Mouse (Mus musculus) liver, postnatal 0 days (tissue): ENCODE results near the gene Naip6. TPM values are rescaled to one million over a fixed set of nuclear protein-coding genes. Genes with fewer than 3 reads are reported as not detected.

ENCODE experiments used
- ATAC-seq: fragments of 200-750 bp; cut with Nextera tagmentation; 2 replicates; pipeline ENCODE4 v1.8.0; 2017; ENCODE audit warnings: mild to moderate bottlenecking, moderate library complexity
- DNase-seq: peaks from one replicate; pipeline ENCODE4 v3.0.0-alpha.2; 2016
- H3K27ac ChIP-seq: fragments of 300-500 bp; sonication (generic); 2 replicates; pipeline ENCODE4 v1.5.1; 2014; ENCODE audit warnings: antibody characterized with exemption, moderate library complexity, mild to moderate bottlenecking, low read depth
- H3K27me3 ChIP-seq: fragments of 300-500 bp; sonication (generic); 2 replicates; pipeline ENCODE4 v1.6.1; 2014; ENCODE audit warnings: low read length, control low read depth, mixed read lengths; ENCODE audit not compliant: insufficient read depth
- H3K36me3 ChIP-seq: fragments of 300-500 bp; sonication (generic); replicated peaks from 2 replicates; pipeline ENCODE4 v1.6.1; 2014; ENCODE audit warnings: mild to moderate bottlenecking, control low read depth, low read length, moderate library complexity, mixed read lengths; ENCODE audit not compliant: insufficient read depth
- H3K4me1 ChIP-seq: fragments of 300-500 bp; sonication (generic); 2 replicates; pipeline ENCODE4 v1.6.1; 2014; ENCODE audit warnings: antibody characterized with exemption, mild to moderate bottlenecking, control low read depth; ENCODE audit not compliant: insufficient read depth
- H3K4me2 ChIP-seq: fragments of 300-500 bp; sonication (generic); 2 replicates; pipeline ENCODE4 v1.6.1; 2014; ENCODE audit warnings: low read depth, mild to moderate bottlenecking, low read length, moderate library complexity, mixed read lengths
- H3K4me3 ChIP-seq: fragments of 300-500 bp; sonication (generic); 2 replicates; pipeline ENCODE4 v1.5.1; 2014; ENCODE audit warnings: low read depth, low read length
- H3K9ac ChIP-seq: fragments of 300-500 bp; sonication (generic); replicated peaks from 2 replicates; pipeline ENCODE4 v1.6.1; 2014; ENCODE audit warnings: mild to moderate bottlenecking, moderate library complexity
- H3K9me3 ChIP-seq: fragments of 300-500 bp; sonication (generic); 2 replicates; pipeline ENCODE4 v1.6.1; 2016; ENCODE audit warnings: mild to moderate bottlenecking, control low read depth, low read length, mixed read lengths
- CTCF ChIP-seq: sonication (generic); IDR thresholded peaks from 2 replicates; pipeline ENCODE4 v1.5.1; 2016; ENCODE audit warnings: antibody characterized with exemption, low read depth
- EP300 ChIP-seq: IDR thresholded peaks from 2 replicates; pipeline ENCODE4 v1.6.1; 2016; ENCODE audit warnings: antibody characterized with exemption, low read depth, mild to moderate bottlenecking
- polyA plus RNA-seq: library from polyadenylated mRNA; unstranded; fragments of >200 nt; fragmentation: Nextera tagmentation; extraction: Ambion mirVana; gene quantifications from 2 replicates; pipeline ENCODE4 v1.2.1, GENCODE M21; 2015

The Naip6 gene
- polyA plus RNA-seq, 1 experiment from 2014 or later: 0.35 TPM

DNA sequence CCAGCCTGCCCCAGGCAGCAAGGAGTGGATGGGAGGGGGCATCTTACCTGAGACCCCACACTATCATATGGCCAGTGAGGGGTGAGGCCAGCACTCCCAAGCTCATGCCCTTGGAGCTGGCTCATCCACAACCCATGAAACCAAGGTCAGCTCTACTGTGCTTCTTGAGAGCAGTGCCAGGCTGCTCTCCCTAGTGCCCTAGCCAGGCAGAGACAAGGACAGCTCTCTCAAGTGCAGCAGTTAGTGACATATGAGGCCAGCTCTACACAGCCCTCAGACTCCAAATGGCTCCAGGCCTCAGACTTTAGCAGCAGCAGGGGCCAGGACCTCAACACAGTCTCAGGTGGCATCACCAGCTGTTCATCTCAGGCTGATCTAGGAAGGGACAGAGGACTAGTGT, 73.8 kb downstream of the Naip6 start:
- H3K27ac ChIP-seq: no peak overlapping the region
- ATAC-seq (no peak), DNase-seq (no peak)
- no peak overlapping the region for H3K4me2 ChIP-seq
- no peaks in the 10 kb centered on the region for H3K4me1 ChIP-seq
- H3K4me3 ChIP-seq: no peak overlapping the region
- TF ChIP-seq EP300 (no peak), CTCF (no peak)
- no peak overlapping the region for H3K9ac ChIP-seq
- H3K36me3 ChIP-seq: no peaks in the 10 kb centered on the region
- H3K9me3 ChIP-seq: no peaks in the 10 kb centered on the region
- no peaks in the 10 kb centered on the region for H3K27me3 ChIP-seq

Other genes starting within 250 kb of the Naip6 start
- gene Bdp1, start 213.6 kb downstream of the Naip6 start, polyA plus RNA-seq: 7.3 and 9.1 TPM in 2 replicates
- 15.1 and 15.5 TPM in 2 replicates for gene Serf1, start 209.7 kb downstream of the Naip6 start, polyA plus RNA-seq
- 13.0 and 14.6 TPM in 2 replicates for gene Smn1, start 192.8 kb downstream of the Naip6 start, polyA plus RNA-seq
- 1.1 and 1.4 TPM in 2 replicates for gene Naip2, start 115.6 kb downstream of the Naip6 start, polyA plus RNA-seq
- 0.50 and 0.53 TPM in 2 replicates for gene Naip5, start 71.4 kb downstream of the Naip6 start, polyA plus RNA-seq
- 0.04 TPM in 2 replicates for gene Naip1, start 135.2 kb upstream of the Naip6 start, polyA plus RNA-seq
- gene Gtf2h2, start 174.9 kb upstream of the Naip6 start, polyA plus RNA-seq: 13.4 and 14.7 TPM in 2 replicates
- 11.2 and 14.6 TPM in 2 replicates for gene Ocln, start 235.0 kb upstream of the Naip6 start, polyA plus RNA-seq